Mouse (Mus musculus) kidney, adult 2 months (tissue): ENCODE results near the gene C1qbp.

Experiments used
- CTCF ChIP-seq: fragments of 200-500 bp; conservative IDR thresholded peaks from 2 replicates; pipeline ENCODE4 v1.5.1; 2011; ENCODE audit warnings: low read depth, mild to moderate bottlenecking, control low read depth, low read length, moderate library complexity, mixed read lengths; ENCODE audit not compliant: insufficient read depth, insufficient read length
- POLR2A ChIP-seq: fragments of 200-500 bp; IDR thresholded peaks from one replicate; pipeline ENCODE4 v1.6.1; 2011; ENCODE audit warnings: low read depth, low read length, control low read depth

DNA sequence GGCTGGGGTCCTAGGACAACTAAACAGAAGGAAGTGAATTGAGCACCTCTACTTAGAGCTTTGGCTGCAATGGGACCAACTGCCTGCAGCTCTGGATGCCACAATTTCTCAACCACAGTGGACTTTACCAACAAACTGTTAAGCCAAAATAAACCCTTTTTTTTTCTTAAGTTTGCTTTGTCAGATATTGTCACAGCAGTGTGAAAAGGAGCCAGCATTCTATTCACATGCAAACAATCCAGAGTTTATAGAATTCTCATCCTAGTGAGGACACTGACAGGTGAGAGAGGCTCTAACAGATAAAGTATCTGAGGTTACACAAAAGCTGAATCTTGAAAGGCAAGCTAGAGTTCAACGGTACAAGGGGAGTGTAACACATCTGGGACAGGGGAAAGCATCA lies 34.2 kb upstream of the C1qbp start:
- TF ChIP-seq CTCF = no peak
- TF ChIP-seq POLR2A = no peak
